Mouse (Mus musculus): ENCODE measurements around the gene Pglyrp1.

- no peak for TF ChIP-seq POLR2A (IDR thresholded peaks at IDR 0.05; ENCODE audit: insufficient read length, low read depth)
- no peak for TF ChIP-seq MAX (IDR thresholded peaks at IDR 0.05; ENCODE audit: low read depth)
- no peak for TF ChIP-seq REST (IDR thresholded peaks at IDR 0.05; ENCODE audit: insufficient read depth, insufficient read length)
- TF ChIP-seq E2F4 (IDR thresholded peaks at IDR 0.05; ENCODE audit: insufficient read depth), result no peak
- TF ChIP-seq TCF12 (IDR thresholded peaks at IDR 0.05; ENCODE audit: insufficient read depth, poor library complexity, severe bottlenecking), result no peak
- TF ChIP-seq POLR2AphosphoS2 (IDR thresholded peaks at IDR 0.05; ENCODE audit: insufficient read length, low read depth), result no peak
- no peak for TF ChIP-seq USF1 (IDR thresholded peaks at IDR 0.05; ENCODE audit: low read depth)
- TF ChIP-seq SRF (IDR thresholded peaks at IDR 0.05; ENCODE audit: control insufficient read depth, insufficient read length, low read depth), result no peak
- TF ChIP-seq MYOD1 (IDR thresholded peaks at IDR 0.05; ENCODE audit: control insufficient read depth in 1 of 3, insufficient read length in 2 of 3, low read depth in 2 of 3), result no peak
- no peak for TF ChIP-seq MYOG (IDR thresholded peaks at IDR 0.05; ENCODE audit: control insufficient read depth in 1 of 3, insufficient read depth in 1 of 3, insufficient read length in 2 of 3, low read depth in 2 of 3)
- TF ChIP-seq CEBPB (IDR thresholded peaks at IDR 0.05; ENCODE audit: insufficient read depth, poor library complexity, severe bottlenecking), result no peak
These were observed 1.7 kb downstream of the Pglyrp1 start for GRCm38 (mm10) chr7:18872816-18873215.

All from myocyte (in vitro differentiated cells).